Mouse (Mus musculus): ENCODE data around the gene Tnfrsf1a.
A peak's percentile ranks its signal among the peaks of the same experiment; 100 is the strongest.

Tnfrsf1a gene

GRCm38 (mm10) chr6:125323547-125323946, 25.6 kb upstream of the Tnfrsf1a start:
- DNase-seq (ENCODE audit: low spot score): no peak

GRCm38 (mm10) chr6:125325337-125325736, 23.8 kb upstream of the Tnfrsf1a start:
- DNase-seq (ENCODE audit: low spot score): peak; percentile 35

GRCm38 (mm10) chr6:125328243-125328642, 20.9 kb upstream of the Tnfrsf1a start:
- no peak for DNase-seq (ENCODE audit: low spot score)

- DNase-seq (ENCODE audit: low spot score): peak; percentile 90
Observed at GRCm38 (mm10) chr6:125330626-125331326, 18.4 kb upstream of the Tnfrsf1a start.

GRCm38 (mm10) chr6:125333112-125333899, 15.9 kb upstream of the Tnfrsf1a start:
- DNase-seq (ENCODE audit: low spot score): no peak

- DNase-seq (ENCODE audit: low spot score): no peak
Observed at GRCm38 (mm10) chr6:125334356-125334755, 14.8 kb upstream of the Tnfrsf1a start.

- DNase-seq (ENCODE audit: low spot score): no peak
Observed at GRCm38 (mm10) chr6:125338791-125339660, 10.1 kb upstream of the Tnfrsf1a start.

- no peak for DNase-seq (ENCODE audit: low spot score)
Observed at GRCm38 (mm10) chr6:125340244-125340643, 8.9 kb upstream of the Tnfrsf1a start.

GRCm38 (mm10) chr6:125342198-125342597, 7.0 kb upstream of the Tnfrsf1a start:
- DNase-seq (ENCODE audit: low spot score): no peak

- no peak for DNase-seq (ENCODE audit: low spot score)
Observed at GRCm38 (mm10) chr6:125344084-125344483, 5.1 kb upstream of the Tnfrsf1a start.

- no peak for DNase-seq (ENCODE audit: low spot score)
Observed at GRCm38 (mm10) chr6:125344866-125345265, 4.3 kb upstream of the Tnfrsf1a start.

- DNase-seq (ENCODE audit: low spot score): no peak
Observed at GRCm38 (mm10) chr6:125345625-125346024, 3.5 kb upstream of the Tnfrsf1a start.

- no peak for DNase-seq (ENCODE audit: low spot score)
Observed at GRCm38 (mm10) chr6:125346029-125346428, 3.1 kb upstream of the Tnfrsf1a start.

GRCm38 (mm10) chr6:125349575-125350230, 541 bp downstream of the Tnfrsf1a start:
- peak; percentile 69 for DNase-seq (ENCODE audit: low spot score)

GRCm38 (mm10) chr6:125350231-125350994, 1.3 kb downstream of the Tnfrsf1a start:
- DNase-seq (ENCODE audit: low spot score): no peak

GRCm38 (mm10) chr6:125350995-125351324, 1.8 kb downstream of the Tnfrsf1a start:
- no peak for DNase-seq (ENCODE audit: low spot score)

GRCm38 (mm10) chr6:125351368-125352045, 2.3 kb downstream of the Tnfrsf1a start:
- peak; percentile 68 for DNase-seq (ENCODE audit: low spot score)

- no peak for DNase-seq (ENCODE audit: low spot score)
Observed at GRCm38 (mm10) chr6:125352046-125352384, 2.9 kb downstream of the Tnfrsf1a start.

GRCm38 (mm10) chr6:125352811-125353210, 3.6 kb downstream of the Tnfrsf1a start:
- no peak for DNase-seq (ENCODE audit: low spot score)

GRCm38 (mm10) chr6:125353221-125353620, 4.1 kb downstream of the Tnfrsf1a start:
- no peak for DNase-seq (ENCODE audit: low spot score)

GRCm38 (mm10) chr6:125353655-125354054, 4.5 kb downstream of the Tnfrsf1a start:
- no peak for DNase-seq (ENCODE audit: low spot score)
